Mouse (Mus musculus): ENCODE data around the gene Samsn1.
"Not testable (repeated sequence)": the region's sequence is repeated elsewhere in the genome, so short reads cannot be mapped to it uniquely, and the experiment has no call there.

Gene Samsn1

DNA sequence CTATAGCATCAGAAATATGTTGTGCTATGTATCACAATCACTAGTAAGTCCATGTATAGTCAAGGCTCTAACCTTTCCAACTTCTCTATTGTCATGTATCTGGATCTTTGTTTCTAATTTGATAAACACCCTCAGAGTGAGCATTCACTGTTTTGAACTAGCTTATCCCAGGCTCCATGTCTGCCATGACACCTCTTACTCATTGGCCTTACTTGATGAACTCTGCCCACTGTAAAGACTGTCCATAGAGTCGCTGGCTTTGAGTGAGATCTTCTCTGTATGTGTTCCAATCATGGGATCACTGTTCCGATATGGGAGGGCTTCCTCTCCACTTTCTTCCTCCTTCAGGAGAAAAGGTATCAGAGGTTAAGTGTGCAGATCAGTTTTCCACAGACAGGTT, 143.2 kb downstream of the Samsn1 start:
- in situ Hi-C loops (cut with MboI, MseI), result no loop called here

GRCm38 (mm10) chr16:75877170-75877569, 144.9 kb downstream of the Samsn1 start:
- in situ Hi-C loops (cut with MboI, MseI), result no loop called here

DNA sequence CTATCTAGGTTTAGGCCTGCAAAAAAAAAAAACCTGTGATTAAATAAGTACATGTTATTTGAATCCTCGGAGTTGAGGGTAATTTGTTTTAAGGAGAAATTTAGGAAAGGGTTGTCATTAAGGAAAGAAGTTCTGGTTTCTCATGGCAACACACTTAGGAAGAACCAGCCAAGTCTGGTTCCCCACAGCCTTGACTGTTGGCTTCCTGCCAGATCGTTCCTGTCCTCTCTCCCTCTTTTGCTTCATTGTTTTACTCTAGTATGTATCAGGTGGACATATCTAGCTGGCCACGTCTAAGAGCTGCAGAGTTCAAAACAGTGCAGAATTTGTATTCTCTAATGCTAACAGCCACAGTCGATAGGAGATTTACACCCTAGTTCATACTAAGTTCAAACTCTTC, 146.2 kb downstream of the Samsn1 start:
- in situ Hi-C loops (cut with MboI, MseI), result no loop called here

- in situ Hi-C loops (cut with MboI, MseI), result no loop called here
Observed at GRCm38 (mm10) chr16:75874508-75874907, 147.6 kb downstream of the Samsn1 start.

- in situ Hi-C loops (cut with MboI, MseI), result no loop called here
Observed at GRCm38 (mm10) chr16:75872241-75872640, 149.8 kb downstream of the Samsn1 start.

- in situ Hi-C loops (cut with MboI, MseI), result no loop called here
Observed at GRCm38 (mm10) chr16:75867400-75867799, 154.7 kb downstream of the Samsn1 start.

- in situ Hi-C loops (cut with MboI, MseI), result no loop called here
Observed at GRCm38 (mm10) chr16:75865505-75865904, 156.6 kb downstream of the Samsn1 start.

GRCm38 (mm10) chr16:75864673-75865072, 157.4 kb downstream of the Samsn1 start:
- in situ Hi-C loops (cut with MboI, MseI), result no loop called here

GRCm38 (mm10) chr16:75856343-75856742, 165.7 kb downstream of the Samsn1 start:
- in situ Hi-C loops (cut with MboI, MseI), result no loop called here

GRCm38 (mm10) chr16:75855402-75855801, 166.7 kb downstream of the Samsn1 start:
- in situ Hi-C loops (cut with MboI, MseI), result no loop called here

GRCm38 (mm10) chr16:75853556-75854271, 168.4 kb downstream of the Samsn1 start:
- in situ Hi-C loops (cut with MboI, MseI), result loop anchor here (5.0 kb wide), 1 partner anchor 59 kb away; no protein-coding TSS in a partner anchor

DNA sequence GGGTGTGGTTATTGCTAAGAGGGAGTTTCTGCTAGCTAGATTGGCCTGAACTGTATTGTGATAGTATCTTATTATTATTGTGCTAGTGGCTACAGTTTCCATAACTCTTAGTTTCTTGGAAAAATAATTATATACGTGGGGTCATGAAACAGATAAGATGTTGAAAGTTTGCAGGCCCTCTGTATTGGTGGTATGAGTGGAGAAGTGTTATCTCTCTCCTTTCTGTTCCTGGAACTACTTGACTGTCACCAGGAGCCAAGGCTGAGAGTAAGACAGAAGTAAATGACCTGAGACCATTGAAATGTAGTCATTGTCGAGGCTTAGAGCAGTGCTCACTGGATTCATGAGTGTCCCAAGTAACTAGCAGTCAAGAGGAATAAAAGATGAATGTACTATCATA, 169.6 kb downstream of the Samsn1 start:
- in situ Hi-C loops (cut with MboI, MseI), result loop anchor here (5.0 kb wide), 1 partner anchor 60 kb away; no protein-coding TSS in a partner anchor

GRCm38 (mm10) chr16:75849039-75849438, 173.0 kb downstream of the Samsn1 start:
- in situ Hi-C loops (cut with MboI, MseI), result no loop called here

- in situ Hi-C loops (cut with MboI, MseI), result no loop called here
Observed at GRCm38 (mm10) chr16:75843653-75844062, 178.4 kb downstream of the Samsn1 start.

GRCm38 (mm10) chr16:75843031-75843430, 179.1 kb downstream of the Samsn1 start:
- in situ Hi-C loops (cut with MboI, MseI), result no loop called here

DNA sequence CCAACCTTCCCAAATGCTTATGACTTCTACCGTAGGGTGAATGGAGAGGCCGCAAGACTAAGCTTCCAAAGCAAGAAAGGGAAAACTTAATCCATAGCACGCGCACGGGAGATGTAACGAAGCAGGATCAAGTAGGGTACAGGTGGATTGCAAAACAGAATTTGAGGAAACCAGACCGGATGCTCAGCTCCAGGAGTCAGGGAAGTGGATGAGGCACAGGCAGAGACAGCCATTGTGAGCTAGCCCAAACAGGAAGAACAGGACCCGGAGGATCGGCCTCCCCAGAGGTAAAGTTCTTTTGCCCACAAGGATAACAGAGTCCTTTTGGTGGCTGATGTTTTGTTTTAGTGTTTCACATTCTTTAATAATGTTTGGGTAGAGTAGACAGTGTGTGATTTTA, 179.5 kb downstream of the Samsn1 start:
- in situ Hi-C loops (cut with MboI, MseI), result no loop called here

- in situ Hi-C loops (cut with MboI, MseI), result no loop called here
Observed at GRCm38 (mm10) chr16:75837728-75838451, 184.2 kb downstream of the Samsn1 start.

DNA sequence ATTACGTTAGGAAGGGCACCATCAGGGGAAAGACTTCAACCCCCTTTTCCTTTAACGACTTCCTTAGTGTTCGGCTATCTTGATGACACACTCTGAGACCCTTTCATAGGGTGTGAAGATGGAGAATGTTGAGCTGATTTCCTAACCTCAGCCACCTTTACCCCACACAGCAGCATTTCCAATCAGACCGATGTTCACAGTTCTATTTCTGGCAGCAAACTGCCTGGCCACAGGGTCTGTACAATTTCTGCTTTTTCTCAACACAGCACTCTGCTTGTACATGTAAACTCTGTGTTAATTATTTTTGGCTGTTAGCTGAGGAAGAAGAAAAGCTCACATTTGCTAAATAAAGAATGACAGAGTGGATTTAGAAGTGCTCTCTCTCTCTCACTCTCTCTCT, 190.7 kb downstream of the Samsn1 start:
- in situ Hi-C loops (cut with MboI, MseI), result no loop called here

DNA sequence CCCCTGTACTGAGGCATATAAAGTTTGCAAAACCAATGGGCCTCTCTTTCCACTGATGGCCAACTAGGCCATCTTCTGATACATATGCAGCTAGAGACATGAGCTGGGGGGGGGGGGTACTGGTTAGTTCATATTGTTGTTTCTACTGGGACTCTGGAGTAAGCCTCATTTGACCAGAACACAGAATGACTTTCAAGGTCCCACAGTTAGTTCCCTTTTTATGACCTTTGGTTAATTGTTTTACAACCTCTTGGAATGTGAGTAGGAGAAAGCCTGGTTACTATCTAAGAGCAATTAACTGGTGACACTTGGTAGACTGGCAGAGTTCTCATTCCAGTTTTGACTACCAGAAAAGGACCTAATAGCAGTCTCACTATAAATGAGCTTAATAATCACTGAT, 195.1 kb downstream of the Samsn1 start:
- in situ Hi-C loops (cut with MboI, MseI), result not testable (repeated sequence)

- in situ Hi-C loops (cut with MboI, MseI), result no loop called here
Observed at GRCm38 (mm10) chr16:75826498-75826897, 195.6 kb downstream of the Samsn1 start.

GRCm38 (mm10) chr16:75823226-75823625, 198.9 kb downstream of the Samsn1 start:
- in situ Hi-C loops (cut with MboI, MseI), result no loop called here

GRCm38 (mm10) chr16:75820963-75821362, 201.1 kb downstream of the Samsn1 start:
- in situ Hi-C loops (cut with MboI, MseI), result no loop called here
